Mouse (Mus musculus) cortical plate, adult 2 months (tissue): ENCODE measurements around the gene Plekhg6.
A peak's percentile ranks its signal among the peaks of the same experiment; 100 is the strongest.

Experiments used
- CTCF ChIP-seq: fragments of 200-500 bp; IDR thresholded peaks from 2 replicates; pipeline ENCODE4 v1.5.1; 2011; ENCODE audit warnings: mild to moderate bottlenecking, control low read depth, low read length; ENCODE audit not compliant: insufficient read depth; ENCODE audit errors: extremely low read depth
- POLR2A ChIP-seq: fragments of 200-500 bp; IDR thresholded peaks from 2 replicates; pipeline ENCODE4 v1.6.1; 2011; ENCODE audit warnings: mild to moderate bottlenecking, low read length, control low read depth; ENCODE audit not compliant: insufficient read depth; ENCODE audit errors: extremely low read depth

DNA sequence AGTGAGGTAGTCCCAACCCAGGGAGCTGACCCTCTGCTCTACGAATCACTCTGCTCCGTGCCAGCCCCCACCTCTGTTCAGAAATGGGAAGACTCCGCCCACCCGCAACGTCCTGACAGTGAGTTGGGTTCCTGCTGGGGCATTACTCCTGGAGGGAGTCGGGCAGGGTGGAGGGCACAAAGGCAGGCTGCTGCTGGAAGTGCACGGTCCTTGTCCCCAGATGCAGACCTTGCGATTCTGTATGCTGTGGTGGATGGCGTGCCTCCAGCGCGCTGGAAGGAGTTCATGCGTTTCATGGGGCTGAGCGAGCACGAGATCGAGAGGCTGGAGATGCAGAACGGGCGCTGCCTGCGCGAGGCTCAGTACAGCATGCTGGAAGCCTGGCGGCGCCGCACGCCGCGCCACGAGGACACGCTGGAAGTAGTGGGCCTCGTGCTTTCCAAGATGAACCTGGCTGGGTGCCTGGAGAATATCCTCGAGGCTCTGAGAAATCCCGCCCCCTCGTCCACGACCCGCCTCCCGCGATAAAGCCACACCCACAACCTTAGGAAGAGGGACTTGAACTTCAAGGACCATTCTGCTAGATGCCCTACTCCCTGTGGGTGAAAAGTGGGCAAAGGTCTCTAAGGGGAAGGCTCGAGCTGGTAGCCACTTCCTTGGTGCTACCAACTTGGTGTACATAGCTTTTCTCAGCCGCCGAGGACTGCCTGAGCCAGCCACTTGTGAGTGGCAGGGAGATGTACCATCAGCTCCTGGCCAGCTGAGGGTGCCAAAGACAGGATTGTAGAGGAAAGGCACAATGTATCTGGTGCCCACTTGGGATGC lies 18.9 kb downstream of the Plekhg6 start:
- TF ChIP-seq CTCF (peak; percentile 58), POLR2A (no peak)
